Mouse (Mus musculus): ENCODE measurements around the gene Dnali1.

DNA sequence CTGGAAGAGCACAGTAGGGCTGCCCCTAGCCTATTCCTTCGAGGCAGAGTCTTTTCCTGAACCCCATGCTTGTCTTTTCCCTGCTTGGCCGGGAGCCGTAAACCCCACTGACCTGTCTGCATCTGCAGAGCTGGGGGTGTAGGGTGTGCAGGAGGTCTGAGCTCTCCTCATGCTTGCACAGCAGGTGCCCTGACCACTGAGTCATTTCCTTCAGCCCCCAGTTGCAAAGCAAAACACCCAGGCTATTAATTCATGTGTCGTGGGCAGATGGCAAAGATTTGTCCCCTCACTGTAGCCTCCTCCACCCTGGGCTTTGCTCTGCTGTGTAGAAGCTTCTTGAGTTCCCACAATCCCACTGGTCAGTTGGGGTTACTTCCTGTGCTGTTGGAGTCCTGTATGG is 31.9 kb upstream of the Dnali1 start:
- no peak for TF ChIP-seq CTCF (IDR thresholded peaks at IDR 0.05; ENCODE audit: low read depth)
- TF ChIP-seq EP300 (optimal IDR thresholded peaks at IDR 0.05) = no peak
